Mouse (Mus musculus) erythroblast, embryonic 14.5 days (primary cell): ENCODE measurements around the gene Stac2.

ENCODE experiments used
- GATA1 ChIP-seq: IDR thresholded peaks from 2 replicates; pipeline ENCODE4 v1.6.1; 2012; ENCODE audit warnings: low read length, inconsistent platforms, mixed read lengths
- TAL1 ChIP-seq: IDR thresholded peaks from 3 replicates; pipeline ENCODE4 v1.6.1; 2012; ENCODE audit warnings: low read length, inconsistent platforms, mixed read lengths

GRCm38 (mm10) chr11:97996691-97997090 is 56.6 kb downstream of the Stac2 start:
- TF ChIP-seq TAL1, result no peak
- no peak for TF ChIP-seq GATA1
